Mouse (Mus musculus): ENCODE data around the gene Emb.
"Not testable (repeated sequence)": the region's sequence is repeated elsewhere in the genome, so short reads cannot be mapped to it uniquely, and the experiment has no call there.

Gene Emb

GRCm38 (mm10) chr13:117208236-117208635 lies at the start of gene Emb:
Gene Emb, plus strand, starts transcription at chr13:117208536.
- DNase-seq: no peak

- DNase-seq: no peak
These were observed 44.4 kb upstream of the Emb start for GRCm38 (mm10) chr13:117163906-117164305.

GRCm38 (mm10) chr13:117165071-117165470 lies 43.3 kb upstream of the Emb start:
- DNase-seq: no peak

- not testable (repeated sequence) for DNase-seq
These were observed 27.4 kb upstream of the Emb start for GRCm38 (mm10) chr13:117180912-117181311.

GRCm38 (mm10) chr13:117183288-117183687 lies 25.0 kb upstream of the Emb start:
- DNase-seq: no peak

- DNase-seq: no peak
These were observed 23.0 kb upstream of the Emb start for GRCm38 (mm10) chr13:117185329-117185728.

- DNase-seq: no peak
These were observed 16.2 kb upstream of the Emb start for GRCm38 (mm10) chr13:117192161-117192560.

GRCm38 (mm10) chr13:117193422-117193983 lies 14.8 kb upstream of the Emb start:
- DNase-seq: no peak

GRCm38 (mm10) chr13:117195569-117196495 lies 12.5 kb upstream of the Emb start:
- no peak for DNase-seq

- no peak for DNase-seq
These were observed 10.7 kb upstream of the Emb start for GRCm38 (mm10) chr13:117197666-117198065.

- DNase-seq: peak; percentile 78
These were observed 9.8 kb upstream of the Emb start for GRCm38 (mm10) chr13:117198402-117199083.

- DNase-seq: no peak
These were observed 5.4 kb upstream of the Emb start for GRCm38 (mm10) chr13:117202755-117203471.

GRCm38 (mm10) chr13:117204685-117205084 lies 3.7 kb upstream of the Emb start:
- DNase-seq: no peak

GRCm38 (mm10) chr13:117206066-117206465 lies 2.3 kb upstream of the Emb start:
- DNase-seq: no peak

GRCm38 (mm10) chr13:117211386-117211875 lies 3.1 kb downstream of the Emb start:
- DNase-seq: no peak

GRCm38 (mm10) chr13:117215481-117215880 lies 7.1 kb downstream of the Emb start:
- DNase-seq: no peak

- DNase-seq: no peak
These were observed 7.8 kb downstream of the Emb start for GRCm38 (mm10) chr13:117216126-117216525.

GRCm38 (mm10) chr13:117216752-117217363 lies 8.5 kb downstream of the Emb start:
- DNase-seq: no peak

- DNase-seq: no peak
These were observed 9.3 kb downstream of the Emb start for GRCm38 (mm10) chr13:117217621-117218020.

- DNase-seq: no peak
These were observed 9.8 kb downstream of the Emb start for GRCm38 (mm10) chr13:117218092-117218491.

GRCm38 (mm10) chr13:117219871-117220500 lies 11.7 kb downstream of the Emb start:
- DNase-seq: no peak

Measured in right cerebral cortex, postnatal 14 days (tissue).